Mouse (Mus musculus): Measurements from ENCODE around the gene AU040320. TPM values are rescaled to one million over a fixed set of nuclear protein-coding genes. Genes with fewer than 3 reads are reported as not detected.
A peak's percentile ranks its signal among the peaks of the same experiment; 100 is the strongest.

Gene AU040320
- total RNA-seq, 2 experiments from 2014 or later, result 18.6 to 24.2 TPM

- no peak for ATAC-seq (ENCODE audit: poor library complexity, severe bottlenecking)
These were observed 3.8 kb upstream of the AU040320 start for GRCm38 (mm10) chr4:126749553-126749952.

GRCm38 (mm10) chr4:126750046-126750683, 3.2 kb upstream of the AU040320 start:
- ATAC-seq (ENCODE audit: poor library complexity, severe bottlenecking), result no peak

GRCm38 (mm10) chr4:126750863-126751555, 2.3 kb upstream of the AU040320 start:
- ATAC-seq (ENCODE audit: poor library complexity, severe bottlenecking), result no peak

- ATAC-seq (ENCODE audit: poor library complexity, severe bottlenecking), result no peak
These were observed 1.8 kb upstream of the AU040320 start for GRCm38 (mm10) chr4:126751556-126752023.

GRCm38 (mm10) chr4:126752024-126752607, 1.2 kb upstream of the AU040320 start:
- no peak for ATAC-seq (ENCODE audit: poor library complexity, severe bottlenecking)

- peak; percentile 8 for ATAC-seq (ENCODE audit: poor library complexity, severe bottlenecking)
These were observed 669 bp upstream of the AU040320 start for GRCm38 (mm10) chr4:126752608-126753141.

GRCm38 (mm10) chr4:126754231-126754611, 877 bp downstream of the AU040320 start:
- no peak for ATAC-seq (ENCODE audit: poor library complexity, severe bottlenecking)

GRCm38 (mm10) chr4:126754736-126755374, 1.5 kb downstream of the AU040320 start:
- no peak for ATAC-seq (ENCODE audit: poor library complexity, severe bottlenecking)

- ATAC-seq (ENCODE audit: poor library complexity, severe bottlenecking), result no peak
These were observed 3.4 kb downstream of the AU040320 start for GRCm38 (mm10) chr4:126756766-126757165.

- ATAC-seq (ENCODE audit: poor library complexity, severe bottlenecking), result no peak
These were observed 5.0 kb downstream of the AU040320 start for GRCm38 (mm10) chr4:126758299-126758698.

GRCm38 (mm10) chr4:126759435-126759834, 6.1 kb downstream of the AU040320 start:
- no peak for ATAC-seq (ENCODE audit: poor library complexity, severe bottlenecking)

GRCm38 (mm10) chr4:126762586-126763359, 9.4 kb downstream of the AU040320 start:
- no peak for ATAC-seq (ENCODE audit: poor library complexity, severe bottlenecking)

GRCm38 (mm10) chr4:126763483-126763882, 10.1 kb downstream of the AU040320 start:
- no peak for ATAC-seq (ENCODE audit: poor library complexity, severe bottlenecking)

- no peak for ATAC-seq (ENCODE audit: poor library complexity, severe bottlenecking)
These were observed 16.6 kb downstream of the AU040320 start for GRCm38 (mm10) chr4:126769800-126770563.

GRCm38 (mm10) chr4:126770831-126771230, 17.5 kb downstream of the AU040320 start:
- ATAC-seq (ENCODE audit: poor library complexity, severe bottlenecking), result 0 out of 2 replicates have a peak, but pooled peaks have one; percentile 18

GRCm38 (mm10) chr4:126773871-126774270, 20.5 kb downstream of the AU040320 start:
- no peak for ATAC-seq (ENCODE audit: poor library complexity, severe bottlenecking)

GRCm38 (mm10) chr4:126775182-126775581, 21.8 kb downstream of the AU040320 start:
- no peak for ATAC-seq (ENCODE audit: poor library complexity, severe bottlenecking)

- no peak for ATAC-seq (ENCODE audit: poor library complexity, severe bottlenecking)
These were observed 25.8 kb downstream of the AU040320 start for GRCm38 (mm10) chr4:126779148-126779581.
